Mouse (Mus musculus): ENCODE measurements around the gene Arhgef19.

The Arhgef19 gene

GRCm38 (mm10) chr4:141247776-141248613 lies 8.7 kb downstream of the Arhgef19 start:
- POLR2A ChIA-PET, result interaction anchor here (0.5 to 5.5 kb wide), 29 partner anchors 8 to 1000 kb away, joined by 3 to 43 read pairs (median 4); partner anchors contain the start of genes Fbxo42 (in 1 of the 4), Necap2 (in 1 of the 4) and Szrd1 (in 1 of the 4)
- CTCF ChIA-PET, result interaction anchor here in 3 of 4 experiments (0.6 to 3.2 kb wide), 15 partner anchors 8 to 229 kb away, joined by 3 to 16 read pairs (median 3); partner anchors contain the start of genes Arhgef19 (in 1 of the 3) and Fbxo42 (in 1 of the 3)

- ChIA-PET CTCF (interaction anchor here in 2 of 4 experiments (0.8 to 3.2 kb wide), 7 partner anchors 8 to 128 kb away, joined by 3 to 16 read pairs (median 3); partner anchors contain the start of gene Arhgef19 (in 1 of the 2)), POLR2A (interaction anchor here in 3 of 4 experiments (0.5 to 5.5 kb wide), 16 partner anchors 8 to 170 kb away, joined by 3 to 43 read pairs (median 5); partner anchors contain the start of genes Fbxo42 (in 1 of the 3) and Necap2 (in 1 of the 3))
Observed at GRCm38 (mm10) chr4:141248614-141248978, 9.3 kb downstream of the Arhgef19 start.

GRCm38 (mm10) chr4:141249383-141249782 lies 10.1 kb downstream of the Arhgef19 start:
- POLR2A ChIA-PET, result interaction anchor here in 3 of 4 experiments (0.5 to 5.5 kb wide), 13 partner anchors 9 to 119 kb away, joined by 3 to 43 read pairs (median 6); partner anchors contain the start of gene Fam131c (in 1 of the 3)
- CTCF ChIA-PET, result interaction anchor here in 2 of 4 experiments (0.5 to 3.2 kb wide), 6 partner anchors 8 to 318 kb away, joined by 3 to 16 read pairs (median 3); partner anchors contain the start of gene Arhgef19 (in 1 of the 2)

- POLR2A ChIA-PET, result interaction anchor here in 2 of 4 experiments (0.5 to 5.5 kb wide), 9 partner anchors 8 to 294 kb away, joined by 3 to 43 read pairs (median 4); partner anchors contain the start of gene Szrd1 (in 1 of the 2)
- CTCF ChIA-PET, result interaction anchor here in 1 of 4 experiments (1.6 kb wide), 1 partner anchor 84 kb away, joined by 7 read pairs; no protein-coding TSS in a partner anchor
Observed at GRCm38 (mm10) chr4:141251071-141251470, 11.8 kb downstream of the Arhgef19 start.

- CTCF ChIA-PET, result interaction anchor here in 2 of 4 experiments (0.6 to 1.6 kb wide), 4 partner anchors 10 to 524 kb away, joined by 3 to 19 read pairs (median 4); no protein-coding TSS in a partner anchor
Observed at GRCm38 (mm10) chr4:141252641-141253040, 13.3 kb downstream of the Arhgef19 start.

GRCm38 (mm10) chr4:141254234-141254633 lies 14.9 kb downstream of the Arhgef19 start:
- CTCF ChIA-PET, result interaction anchor here in 3 of 4 experiments (0.5 to 1.6 kb wide), 9 partner anchors 13 to 402 kb away, joined by 3 to 15 read pairs (median 3); no protein-coding TSS in a partner anchor
- POLR2A ChIA-PET, result interaction anchor here in 3 of 4 experiments (0.9 to 45.2 kb wide), 11 partner anchors 12 to 176 kb away, joined by 3 to 1926 read pairs (median 3); partner anchors contain the start of gene Epha2 (in 1 of the 3)

More at GRCm38 (mm10) chr4:141252641-141253040, 13.3 kb downstream of the Arhgef19 start:
- POLR2A ChIA-PET, result interaction anchor here in 2 of 4 experiments (0.7 to 1.0 kb wide), 6 partner anchors 9 to 177 kb away, joined by 3 to 5 read pairs (median 3); partner anchors contain the start of gene Arhgef19 (in 1 of the 2)

- ChIA-PET POLR2A (interaction anchor here in 2 of 4 experiments (0.5 to 45.2 kb wide), 14 partner anchors 9 to 308 kb away, joined by 3 to 1926 read pairs (median 4); partner anchors contain the start of gene Epha2 (in 1 of the 2)), CTCF (interaction anchor here in 3 of 4 experiments (0.5 to 2.6 kb wide), 24 partner anchors 9 to 192 kb away, joined by 3 to 16 read pairs (median 4); partner anchors contain the start of genes Fam131c (in 1 of the 3) and Fbxo42 (in 1 of the 3))
Observed at GRCm38 (mm10) chr4:141257440-141257839, 18.1 kb downstream of the Arhgef19 start.

GRCm38 (mm10) chr4:141259413-141259812 lies 20.1 kb downstream of the Arhgef19 start:
- CTCF ChIA-PET, result interaction anchor here in 3 of 4 experiments (0.6 to 3.3 kb wide), 7 partner anchors 11 to 104 kb away, joined by 3 to 13 read pairs (median 4); partner anchors contain the start of gene Arhgef19 (in 1 of the 3)
- POLR2A ChIA-PET, result interaction anchor here in 2 of 4 experiments (0.7 to 45.2 kb wide), 18 partner anchors 9 to 180 kb away, joined by 3 to 1926 read pairs (median 4); partner anchors contain the start of genes Arhgef19 (in 1 of the 2), Epha2 (in 1 of the 2), Fam131c (in 1 of the 2) and Fbxo42 (in 1 of the 2)

- POLR2A ChIA-PET, result interaction anchor here in 2 of 4 experiments (0.7 to 45.2 kb wide), 18 partner anchors 11 to 180 kb away, joined by 3 to 1926 read pairs (median 5); partner anchors contain the start of genes Arhgef19 (in 1 of the 2), Epha2 (in 1 of the 2) and Fbxo42 (in 1 of the 2)
Observed at GRCm38 (mm10) chr4:141260007-141260723, 20.9 kb downstream of the Arhgef19 start.

GRCm38 (mm10) chr4:141262906-141263637 lies 23.8 kb downstream of the Arhgef19 start:
- POLR2A ChIA-PET, result interaction anchor here in 3 of 4 experiments (0.7 to 45.2 kb wide), 7 partner anchors 10 to 87 kb away, joined by 3 to 1926 read pairs (median 4); partner anchors contain the start of gene Epha2 (in 1 of the 3)
- CTCF ChIA-PET, result interaction anchor here in 1 of 4 experiments (1.7 kb wide), 1 partner anchor 58 kb away, joined by 3 read pairs; no protein-coding TSS in a partner anchor

More at GRCm38 (mm10) chr4:141260007-141260723, 20.9 kb downstream of the Arhgef19 start:
- CTCF ChIA-PET, result interaction anchor here in 3 of 4 experiments (0.6 to 3.3 kb wide), 9 partner anchors 9 to 103 kb away, joined by 3 to 13 read pairs (median 4); partner anchors contain the start of gene Arhgef19 (in 1 of the 3)

GRCm38 (mm10) chr4:141265979-141266637 lies 26.8 kb downstream of the Arhgef19 start:
- CTCF ChIA-PET, result interaction anchor here in 3 of 4 experiments (0.7 to 1.1 kb wide), 7 partner anchors 13 to 98 kb away, joined by 3 to 12 read pairs (median 4); no protein-coding TSS in a partner anchor
- POLR2A ChIA-PET, result interaction anchor here (0.6 to 45.2 kb wide), 9 partner anchors 9 to 167 kb away, joined by 3 to 1926 read pairs (median 3); partner anchors contain the start of genes Epha2 (in 1 of the 4) and Fbxo42 (in 1 of the 4)

- POLR2A ChIA-PET, result interaction anchor here in 2 of 4 experiments (0.8 to 45.2 kb wide), 5 partner anchors 12 to 94 kb away, joined by 3 to 1926 read pairs (median 3); partner anchors contain the start of gene Epha2 (in 1 of the 2)
- CTCF ChIA-PET, result interaction anchor here in 2 of 4 experiments (0.9 to 1.6 kb wide), 3 partner anchors 96 to 124 kb away, joined by 3 read pairs; no protein-coding TSS in a partner anchor
Observed at GRCm38 (mm10) chr4:141267250-141267649, 28.0 kb downstream of the Arhgef19 start.

- ChIA-PET CTCF (interaction anchor here in 2 of 4 experiments (0.5 to 1.6 kb wide), 5 partner anchors 14 to 125 kb away, joined by 3 to 6 read pairs (median 3); no protein-coding TSS in a partner anchor), POLR2A (interaction anchor here in 3 of 4 experiments (0.6 to 45.2 kb wide), 5 partner anchors 19 to 68 kb away, joined by 3 to 1926 read pairs (median 3); partner anchors contain the start of gene Epha2 (in 1 of the 3))
Observed at GRCm38 (mm10) chr4:141267837-141268236, 28.5 kb downstream of the Arhgef19 start.

- POLR2A ChIA-PET, result interaction anchor here in 2 of 4 experiments (0.6 to 45.2 kb wide), 5 partner anchors 9 to 52 kb away, joined by 4 to 1926 read pairs (median 5); partner anchors contain the start of gene Epha2 (in 1 of the 2)
Observed at GRCm38 (mm10) chr4:141268350-141268749, 29.1 kb downstream of the Arhgef19 start.

GRCm38 (mm10) chr4:141269080-141269479 lies 29.8 kb downstream of the Arhgef19 start:
- POLR2A ChIA-PET, result interaction anchor here in 3 of 4 experiments (0.5 to 45.2 kb wide), 10 partner anchors 10 to 373 kb away, joined by 3 to 1926 read pairs (median 8); partner anchors contain the start of gene Epha2 (in 2 of the 3)
- CTCF ChIA-PET, result interaction anchor here in 3 of 4 experiments (0.5 to 12.0 kb wide), 8 partner anchors 8 to 102 kb away, joined by 3 to 145 read pairs (median 5); no protein-coding TSS in a partner anchor

More at GRCm38 (mm10) chr4:141268350-141268749, 29.1 kb downstream of the Arhgef19 start:
- CTCF ChIA-PET, result interaction anchor here in 2 of 4 experiments (0.5 to 1.6 kb wide), 5 partner anchors 14 to 126 kb away, joined by 3 to 6 read pairs (median 3); no protein-coding TSS in a partner anchor

Measured in embryonic stem cell, embryonic (primary cell).